Mouse (Mus musculus): ENCODE data around the gene Cdk1. TPM values are rescaled to one million over a fixed set of nuclear protein-coding genes. Genes with fewer than 3 reads are reported as not detected.

Cdk1 gene
- total RNA-seq, 2 experiments from 2014 or later: 48.5 to 50.1 TPM

GRCm38 (mm10) chr10:69348206-69348605 is 4.5 kb downstream of the Cdk1 start:
- DNase-seq: peak; percentile 24

DNA sequence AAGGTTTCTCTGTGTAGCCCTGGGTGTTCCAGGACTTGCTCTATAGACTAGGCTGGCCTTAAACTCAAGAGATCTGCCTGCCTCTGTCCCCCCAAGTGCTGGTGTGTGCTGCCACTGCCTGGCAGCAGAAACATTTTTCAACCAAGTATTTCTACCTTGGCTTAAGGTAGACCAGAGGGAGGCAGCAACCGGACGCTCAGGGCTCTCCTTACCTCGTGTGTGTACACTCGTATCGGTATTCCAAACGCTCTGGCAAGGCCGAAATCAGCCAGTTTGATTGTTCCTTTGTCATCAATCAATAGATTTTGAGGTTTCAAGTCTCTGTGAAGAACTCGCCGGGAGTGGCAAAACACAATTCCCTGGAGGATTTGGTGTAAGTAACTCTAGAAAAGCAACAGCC is 10.4 kb downstream of the Cdk1 start:
- no peak for DNase-seq

DNA sequence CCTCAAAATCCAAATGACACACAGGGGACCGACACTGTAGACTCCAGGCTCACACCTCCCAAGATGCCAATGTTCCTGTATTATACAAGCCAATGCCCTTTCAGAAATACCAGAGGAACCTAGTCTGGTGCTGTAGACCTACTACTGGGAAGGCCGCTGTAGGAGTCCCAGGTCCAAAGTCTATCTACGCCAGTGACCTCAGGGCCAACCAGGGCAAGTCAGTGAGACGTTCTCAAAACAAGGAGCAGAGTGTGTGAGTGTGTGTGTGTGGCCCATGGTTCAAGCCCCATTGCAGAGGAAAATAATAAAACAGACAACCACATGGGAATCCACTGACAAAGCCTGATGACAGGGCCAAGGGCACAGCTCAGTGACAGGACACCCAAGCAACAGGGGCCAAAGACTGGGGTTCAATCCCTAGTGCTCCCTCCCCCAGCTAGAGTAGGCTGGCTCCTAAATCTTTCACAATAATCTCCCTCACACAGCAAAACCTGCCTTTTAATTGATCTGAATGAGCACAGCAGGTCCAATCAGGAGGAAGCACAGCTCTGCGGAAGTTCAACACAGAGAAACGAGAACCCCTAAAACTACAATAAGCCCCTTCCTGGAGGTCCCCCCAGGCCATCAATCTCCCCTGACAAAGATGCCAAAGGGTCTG is 11.0 kb downstream of the Cdk1 start:
- DNase-seq: no peak

- DNase-seq: no peak
Measured at GRCm38 (mm10) chr10:69340001-69340400, 12.7 kb downstream of the Cdk1 start.

- DNase-seq: no peak
Measured at GRCm38 (mm10) chr10:69336219-69336618, 16.5 kb downstream of the Cdk1 start.

GRCm38 (mm10) chr10:69335611-69336010 is 17.1 kb downstream of the Cdk1 start:
- DNase-seq: no peak

GRCm38 (mm10) chr10:69335195-69335536 is 17.6 kb downstream of the Cdk1 start:
- no peak for DNase-seq

DNA sequence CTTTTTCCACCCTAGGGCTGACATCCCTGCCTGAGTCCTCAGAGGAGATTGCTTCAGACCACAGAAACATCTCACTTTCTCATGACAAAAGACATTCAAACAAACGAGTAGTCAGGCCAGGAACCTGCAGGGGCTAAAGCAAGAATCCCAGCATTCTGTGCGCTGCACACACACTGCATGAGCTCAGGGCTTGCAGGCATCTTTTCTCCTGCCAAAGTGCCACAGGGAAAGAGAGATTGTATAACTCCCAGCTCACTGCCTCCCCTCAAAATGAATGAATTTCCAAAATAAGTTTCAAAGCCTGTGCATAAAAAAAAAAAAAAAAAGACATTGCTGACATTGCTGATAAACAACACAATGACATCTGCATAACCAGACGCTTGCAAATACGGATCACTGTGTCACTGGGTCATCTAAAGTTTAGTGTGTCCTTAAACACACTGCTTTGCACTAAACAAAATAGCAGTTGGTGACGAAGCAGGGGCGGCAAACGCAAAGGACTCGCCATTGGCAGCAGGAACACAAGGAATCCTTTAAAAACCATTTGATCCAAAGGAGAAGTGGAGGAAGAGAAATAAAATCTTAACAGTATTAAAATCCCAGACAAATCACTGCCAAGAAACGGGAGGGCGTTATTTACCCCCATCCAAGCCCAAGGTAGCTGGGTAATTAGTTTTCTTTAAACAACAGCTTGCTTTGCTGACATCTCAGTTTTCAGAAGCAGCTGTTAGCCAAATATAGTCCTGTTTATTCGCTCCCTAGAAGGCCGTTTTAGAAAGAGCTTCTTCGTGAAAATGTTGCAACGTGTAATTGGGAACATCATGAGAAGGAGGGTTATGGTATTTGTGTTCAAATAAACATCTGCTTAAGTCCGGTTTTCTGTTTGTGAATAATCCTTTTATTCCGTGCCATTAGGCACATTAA is 18.2 kb downstream of the Cdk1 start:
- no peak for DNase-seq

DNA sequence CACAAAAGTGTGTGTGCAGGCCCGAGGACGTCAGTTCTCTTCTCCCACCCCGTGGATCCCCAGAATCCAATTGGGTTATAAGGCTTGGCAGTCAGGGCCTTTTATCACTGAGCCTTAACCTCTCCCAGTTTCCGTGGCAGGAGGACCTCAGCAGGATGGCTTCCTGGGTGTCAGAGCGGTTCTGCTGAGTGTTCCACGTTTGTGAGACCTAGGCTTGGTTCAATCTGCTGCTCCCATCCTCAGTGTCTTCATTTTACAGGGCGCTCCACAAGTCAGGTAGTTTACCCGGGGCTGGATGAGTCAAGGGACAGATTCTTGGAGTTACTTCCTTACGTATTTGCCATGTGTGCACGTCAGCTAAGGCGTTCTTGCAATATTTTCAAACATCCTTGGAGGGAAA is 19.5 kb downstream of the Cdk1 start:
- DNase-seq: no peak

GRCm38 (mm10) chr10:69331231-69331630 is 21.5 kb downstream of the Cdk1 start:
- DNase-seq: no peak

- no peak for DNase-seq
Measured at GRCm38 (mm10) chr10:69328656-69329046, 24.1 kb downstream of the Cdk1 start.

DNA sequence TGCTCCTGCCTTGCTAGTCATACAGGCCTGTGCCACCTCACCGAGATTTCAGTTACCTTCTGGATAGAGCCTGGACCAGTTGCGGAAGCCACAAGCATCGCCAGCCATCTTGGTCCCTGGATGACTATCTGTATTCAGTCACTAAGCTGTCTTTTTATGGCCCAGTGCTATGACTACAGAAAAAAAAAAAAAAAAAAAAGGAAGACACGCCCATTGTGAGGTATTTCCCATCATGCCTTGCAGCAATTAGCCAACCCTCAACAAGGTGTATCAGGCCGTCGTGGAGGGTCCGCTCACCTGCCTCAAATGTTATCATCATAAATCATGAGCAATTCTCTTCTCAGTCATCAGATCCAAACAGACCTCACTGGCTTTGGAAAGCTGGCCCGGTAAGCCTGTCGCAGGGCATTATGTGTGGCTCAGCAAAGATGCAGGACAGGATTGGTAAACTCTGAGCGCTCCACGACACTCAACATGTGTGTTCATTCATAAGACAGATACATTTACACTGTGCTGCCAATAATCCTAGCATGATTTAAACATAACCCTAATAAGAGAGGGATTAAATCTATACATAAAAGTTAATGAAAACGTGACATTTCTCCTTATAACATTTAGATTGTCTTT is 24.6 kb downstream of the Cdk1 start:
- no peak for DNase-seq

GRCm38 (mm10) chr10:69327362-69327761 is 25.4 kb downstream of the Cdk1 start:
- no peak for DNase-seq

DNA sequence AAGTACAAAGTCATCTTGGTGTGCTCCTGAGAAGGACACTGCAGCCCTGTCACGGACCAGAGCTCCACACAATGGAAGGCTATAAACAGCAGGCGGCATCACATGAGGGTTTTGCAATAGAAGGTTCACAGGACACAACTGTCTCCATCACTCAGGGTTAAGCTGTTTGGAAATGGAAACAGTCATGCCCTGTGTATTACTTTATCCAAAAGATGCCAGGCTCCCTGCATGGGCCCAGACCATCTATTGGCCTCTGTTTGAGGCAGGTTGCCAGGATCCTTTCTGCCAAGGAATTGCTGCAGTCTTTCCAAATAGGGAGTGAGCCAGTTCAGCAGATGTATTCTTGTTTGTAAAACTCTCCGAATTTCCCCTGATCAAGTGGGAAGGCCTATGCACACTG is 26.3 kb downstream of the Cdk1 start:
- DNase-seq: peak; percentile 67

DNA sequence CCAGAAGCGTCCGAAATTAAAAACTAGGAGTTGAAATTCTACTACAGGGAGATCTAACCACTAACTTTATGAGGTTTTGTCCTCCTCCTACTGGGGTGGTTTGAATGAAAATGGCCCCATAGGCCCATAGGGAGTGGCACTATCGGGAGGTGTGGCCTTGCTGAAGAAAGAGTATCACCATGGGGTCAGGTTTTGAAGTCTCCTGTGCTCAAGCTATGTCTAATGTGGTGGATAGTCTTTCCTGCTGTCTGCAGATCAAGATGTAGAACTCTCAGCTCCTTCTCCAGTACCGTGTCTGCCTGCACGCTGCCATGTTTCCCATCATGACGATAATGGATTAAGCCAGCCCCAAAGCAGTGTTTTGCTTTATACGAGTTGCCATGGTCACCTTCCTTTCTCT is 27.9 kb downstream of the Cdk1 start:
- DNase-seq: no peak

DNA sequence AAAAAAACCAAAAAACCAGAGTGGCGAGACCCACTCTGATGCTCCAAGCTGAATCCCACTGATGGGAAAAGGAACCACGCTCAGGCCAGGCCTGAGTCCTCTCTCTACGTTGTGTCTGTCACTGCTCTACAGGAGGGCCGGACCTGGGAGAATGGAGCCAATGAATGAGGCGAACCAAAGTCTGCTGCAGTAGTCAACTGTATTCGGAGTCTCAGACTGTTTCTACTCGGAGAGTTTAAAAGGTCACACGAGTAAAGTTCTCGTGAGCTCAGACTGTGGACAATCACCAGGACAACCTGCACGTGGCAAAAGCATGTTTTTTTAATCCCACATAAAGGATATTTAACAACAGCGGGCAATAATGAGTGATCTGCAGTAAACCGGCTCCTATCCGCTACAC is 28.8 kb downstream of the Cdk1 start:
- DNase-seq: no peak

DNA sequence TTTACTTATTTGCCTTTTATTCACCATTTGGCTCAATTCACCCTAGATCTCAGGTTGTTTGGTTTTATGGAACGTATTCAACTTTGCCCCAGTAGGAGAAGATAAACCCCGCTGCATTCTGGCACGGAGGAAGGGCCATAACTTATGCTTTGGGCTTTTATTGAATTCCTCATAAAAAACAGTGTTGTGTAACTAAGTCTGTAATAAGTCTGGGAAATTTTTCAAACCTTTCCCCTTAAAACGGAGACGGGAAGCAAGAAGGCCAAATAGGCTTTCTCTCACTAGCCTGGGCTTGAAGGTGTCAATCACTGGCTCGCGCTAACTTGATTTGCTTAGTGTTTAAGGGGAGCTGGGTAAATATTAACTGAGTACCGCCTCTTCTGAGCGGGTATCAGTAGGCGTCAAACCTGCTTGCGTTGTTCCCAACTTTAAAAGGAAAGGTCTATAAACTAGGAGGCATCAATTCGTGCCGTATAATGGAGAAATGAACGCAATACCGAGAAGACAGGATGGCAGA is 31.2 kb downstream of the Cdk1 start:
- no peak for DNase-seq

- DNase-seq: peak; percentile 91
Measured at GRCm38 (mm10) chr10:69320667-69321518, 31.8 kb downstream of the Cdk1 start.

DNA sequence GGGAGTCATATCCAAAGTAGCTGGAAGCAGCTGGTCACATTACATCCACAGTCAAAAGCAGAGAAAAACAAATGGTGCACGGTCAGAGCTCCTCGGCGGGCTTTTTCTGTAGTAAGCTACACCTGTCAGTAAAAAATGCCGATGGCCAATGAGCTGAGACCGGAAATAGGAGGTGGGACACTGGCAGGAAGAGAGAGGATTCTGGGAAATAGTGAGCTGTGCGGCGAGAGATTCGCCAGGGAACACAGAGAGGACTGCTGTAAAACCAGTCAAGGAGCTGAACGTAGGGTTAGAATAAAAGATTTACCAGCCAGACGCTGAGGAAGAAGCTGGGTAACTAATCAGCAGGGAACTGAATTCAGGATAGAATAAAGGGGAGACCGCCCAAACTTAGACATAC is 34.2 kb downstream of the Cdk1 start:
- DNase-seq: no peak

DNA sequence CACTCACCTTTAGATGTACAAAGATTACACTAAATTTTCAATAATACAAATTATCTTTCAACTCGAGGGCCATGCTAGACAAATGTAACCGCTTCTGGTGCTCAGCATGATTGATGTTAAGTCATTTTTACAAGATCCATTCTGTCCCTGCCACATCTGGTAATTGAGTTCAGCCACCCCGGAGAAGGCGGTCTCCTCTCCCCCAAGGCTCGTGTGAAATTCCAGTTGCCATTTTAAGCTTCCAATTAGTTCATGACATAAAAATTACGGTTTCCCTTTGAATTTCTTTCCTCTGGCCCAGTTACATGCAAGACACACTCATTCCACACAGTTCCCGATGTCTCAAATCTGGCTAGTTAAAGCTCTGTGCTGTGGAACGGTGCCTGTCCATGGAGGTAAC is 38.8 kb downstream of the Cdk1 start:
- DNase-seq: no peak

DNA sequence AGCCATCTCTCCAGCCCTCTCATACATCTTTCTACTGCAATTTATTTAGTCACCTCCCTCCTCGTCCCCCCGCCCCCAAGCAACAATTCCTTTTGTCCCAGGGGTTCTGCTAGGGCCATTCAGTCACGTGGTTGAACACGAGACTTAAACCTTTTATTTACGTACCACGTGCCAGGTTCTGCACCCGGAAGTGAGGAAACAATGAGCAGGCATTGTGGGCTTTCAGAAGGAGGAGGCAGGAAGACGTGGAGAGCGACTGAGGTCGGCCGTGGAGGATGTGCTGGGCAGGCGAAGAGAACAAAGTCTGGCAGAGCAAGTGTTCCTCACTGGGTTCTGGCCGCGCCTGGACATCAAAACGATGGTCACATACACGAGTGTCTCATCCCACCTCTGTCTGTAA is 40.9 kb downstream of the Cdk1 start:
- DNase-seq: no peak

- no peak for DNase-seq
Measured at GRCm38 (mm10) chr10:69309109-69309508, 43.6 kb downstream of the Cdk1 start.
